Mouse (Mus musculus) retina, postnatal 1 day (tissue): ENCODE measurements around the gene Ifna16.

Experiments
- DNase-seq: peaks from one replicate; pipeline ENCODE4 v3.0.0-alpha.2; 2012

The Ifna16 gene

DNA sequence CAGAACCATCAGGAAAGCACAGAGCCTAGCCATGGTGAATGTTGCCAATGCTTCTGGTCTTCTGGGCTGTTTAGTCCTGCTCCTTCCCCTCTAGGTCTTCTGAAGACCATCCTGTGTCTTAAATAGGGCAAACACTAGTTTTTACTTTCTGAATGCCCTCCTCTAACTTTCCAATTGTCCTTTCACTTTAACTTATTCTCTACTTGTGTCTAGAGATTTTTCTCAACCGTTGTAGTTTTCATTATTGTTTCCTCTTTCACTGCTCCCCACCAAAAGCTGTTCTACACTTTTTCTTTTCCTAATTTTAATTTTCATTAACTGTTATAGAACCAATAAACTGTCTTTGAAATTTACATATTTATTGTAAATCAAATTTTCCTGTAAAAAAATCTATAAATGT is at the start of gene Ifna16:
TSS of gene Ifna16 (minus strand) at position 101 of the 400 bp plus-strand sequence.
- no peak for DNase-seq

DNA sequence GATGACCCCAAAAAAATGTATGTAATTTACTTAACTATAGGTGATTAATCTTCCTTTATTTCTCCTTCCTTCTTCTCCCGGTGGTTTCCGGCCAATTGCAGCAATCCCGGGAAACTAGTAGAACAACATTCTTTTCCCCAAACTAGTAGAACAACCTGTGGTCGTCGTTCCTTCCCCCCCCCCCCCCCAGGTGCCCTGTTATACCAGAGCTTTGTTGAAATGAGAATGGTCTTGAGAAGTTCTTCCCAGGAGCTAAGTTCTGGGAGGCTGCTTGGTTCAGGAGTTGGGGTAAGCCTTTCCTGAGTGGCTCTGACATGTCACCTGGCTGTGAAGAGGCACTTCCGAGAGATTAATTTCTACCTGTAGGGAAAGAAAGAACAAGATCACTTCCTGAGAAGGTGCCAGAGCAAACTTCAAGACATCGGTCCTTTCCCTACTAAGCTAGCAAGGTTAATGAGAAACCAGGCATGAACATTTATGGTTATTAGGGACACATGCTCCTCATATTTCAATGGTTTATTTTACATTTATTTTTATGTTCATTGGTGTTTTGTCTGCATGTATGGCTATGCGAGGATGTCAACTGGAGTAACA is 46.9 kb upstream of the Ifna16 start:
- DNase-seq = no peak

DNA sequence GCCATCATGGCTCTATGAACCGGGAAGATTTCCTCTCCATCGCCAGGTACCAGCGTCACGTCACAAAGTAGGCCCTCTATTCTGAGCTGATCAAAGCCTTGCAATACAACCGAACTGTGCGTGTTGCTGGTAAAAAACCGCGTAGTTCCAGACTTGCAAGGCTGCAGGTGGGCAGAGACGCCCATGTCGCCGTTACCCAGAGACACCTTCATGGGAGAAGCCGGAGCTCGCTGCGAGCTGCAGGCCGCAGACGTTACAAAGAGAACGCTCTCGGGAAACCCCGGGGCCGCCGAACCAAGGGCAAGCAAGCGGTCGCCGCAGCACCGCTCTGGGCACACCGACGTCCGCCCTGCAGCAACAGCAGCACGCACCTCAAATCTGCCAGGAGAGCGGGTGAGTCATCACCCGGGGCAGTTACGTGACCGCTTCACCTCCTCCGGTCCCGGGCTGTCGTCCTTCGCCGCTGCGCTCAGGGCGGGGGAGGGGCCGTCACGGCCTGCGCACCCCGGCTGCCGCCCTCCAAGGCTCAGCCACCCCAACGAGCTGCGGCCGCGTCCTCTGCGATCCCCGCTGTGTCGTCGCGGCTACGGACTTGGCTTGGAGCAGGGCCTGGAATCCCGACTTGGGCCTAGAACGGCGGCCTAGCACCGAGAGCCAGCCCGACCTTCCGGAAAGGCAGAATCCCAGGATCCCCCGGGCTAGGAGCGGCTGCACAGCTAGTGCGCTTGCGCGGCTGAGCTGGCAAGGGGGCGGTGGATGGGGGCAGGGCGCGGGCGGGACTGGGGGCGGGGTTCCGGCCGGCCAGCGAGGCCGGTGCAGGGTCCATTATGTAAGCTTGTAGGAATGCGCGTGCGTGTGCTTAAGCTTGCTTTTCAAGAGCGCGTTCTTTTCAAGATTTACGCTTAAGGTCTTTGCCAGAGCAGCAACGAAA is 45.3 kb upstream of the Ifna16 start, which contains the start of the genes Gm26566 and Klhl9:
TSS of gene Gm26566 (plus strand) at position 15 of the 931 bp plus-strand sequence.
TSS of gene Klhl9 (minus strand) at position 675 of the 931 bp plus-strand sequence.
- DNase-seq = peak; percentile 96

DNA sequence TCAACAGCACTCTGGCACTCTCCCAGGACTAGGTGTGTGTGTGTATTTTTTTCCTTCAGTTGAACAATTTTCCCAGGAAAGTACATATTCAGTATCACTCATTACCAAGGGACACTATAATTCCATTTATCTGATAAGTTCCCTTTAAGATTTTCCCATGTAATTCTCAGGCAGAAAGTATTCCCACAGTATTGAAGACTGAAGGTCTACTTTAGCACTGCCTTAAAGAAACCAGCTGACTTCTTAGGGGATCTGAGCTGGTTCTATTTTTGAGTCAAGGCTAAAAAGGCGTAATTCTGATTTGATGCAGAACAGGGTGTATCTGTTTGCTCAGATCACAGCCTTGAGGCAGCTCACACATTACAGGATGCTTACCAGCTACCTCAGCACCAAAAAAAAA is 42.0 kb upstream of the Ifna16 start:
- DNase-seq = no peak

DNA sequence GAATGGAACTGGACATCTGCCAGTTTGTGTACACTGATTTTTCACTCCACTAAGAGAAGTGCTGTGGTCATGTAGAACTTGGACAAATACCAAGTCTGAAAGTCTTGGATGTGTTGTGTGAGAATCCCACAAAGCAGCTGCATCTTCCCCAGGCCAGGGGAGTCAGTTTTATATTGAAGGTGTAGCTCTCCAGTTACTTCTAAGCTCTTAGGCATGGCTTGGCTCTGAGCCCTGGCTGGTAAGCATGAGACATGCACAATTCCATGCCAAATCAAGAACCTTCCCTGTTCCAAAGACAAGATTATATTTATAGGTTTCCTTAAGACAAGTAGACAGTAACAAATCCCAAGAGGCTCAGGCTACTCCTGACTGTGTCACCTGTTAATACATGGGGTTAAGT is 38.3 kb upstream of the Ifna16 start:
- no peak for DNase-seq

DNA sequence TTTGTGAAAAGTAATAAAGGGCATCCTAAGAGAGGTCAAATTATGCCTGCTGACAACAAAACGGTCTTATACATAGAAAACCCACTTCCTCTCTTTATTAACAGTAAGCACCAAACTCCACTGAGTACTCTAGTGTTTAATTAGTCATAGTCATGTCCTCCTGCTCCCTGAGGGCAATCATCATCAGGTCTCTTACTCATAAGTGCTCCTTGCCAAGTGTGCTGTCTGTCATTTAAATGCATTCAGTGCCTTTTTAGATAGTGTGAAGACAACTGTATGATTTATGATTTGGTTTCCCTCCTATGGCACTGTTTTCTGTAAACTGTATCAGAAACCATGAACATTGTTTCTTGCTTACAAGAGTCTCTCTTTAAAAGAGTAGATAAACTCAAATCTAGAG is 37.6 kb upstream of the Ifna16 start:
- no peak for DNase-seq

DNA sequence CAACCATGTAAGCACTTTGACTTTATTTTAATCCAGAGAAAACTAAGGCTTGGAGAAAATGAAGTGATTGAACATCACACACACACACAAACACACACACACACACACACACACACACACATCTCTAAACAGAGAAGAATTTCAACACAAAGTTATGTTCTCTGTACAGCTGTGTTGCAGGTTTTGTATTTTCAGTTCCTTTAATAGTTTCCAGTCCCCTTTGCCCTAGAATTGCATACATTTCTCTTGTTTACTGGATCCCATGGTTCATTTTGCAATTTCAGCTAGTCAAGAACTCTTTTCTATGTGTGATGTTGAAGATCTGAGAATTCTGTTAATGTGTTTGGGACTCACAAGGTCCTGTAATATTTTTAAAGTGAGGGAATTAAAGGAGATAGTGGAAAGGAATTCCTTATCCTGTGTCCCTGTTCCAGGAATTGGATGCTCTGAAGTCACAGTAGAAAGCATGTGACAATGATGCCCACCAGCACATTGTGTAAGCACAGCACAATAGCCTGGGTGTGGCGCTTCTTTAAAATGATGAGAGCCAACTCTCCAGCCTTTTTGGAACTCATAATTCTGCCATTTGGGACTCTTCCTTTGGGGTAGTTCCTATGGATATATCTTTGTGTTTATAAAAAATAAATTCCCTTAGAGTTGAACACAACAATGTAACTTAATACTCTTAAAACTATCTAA is 30.6 kb upstream of the Ifna16 start:
- no peak for DNase-seq

DNA sequence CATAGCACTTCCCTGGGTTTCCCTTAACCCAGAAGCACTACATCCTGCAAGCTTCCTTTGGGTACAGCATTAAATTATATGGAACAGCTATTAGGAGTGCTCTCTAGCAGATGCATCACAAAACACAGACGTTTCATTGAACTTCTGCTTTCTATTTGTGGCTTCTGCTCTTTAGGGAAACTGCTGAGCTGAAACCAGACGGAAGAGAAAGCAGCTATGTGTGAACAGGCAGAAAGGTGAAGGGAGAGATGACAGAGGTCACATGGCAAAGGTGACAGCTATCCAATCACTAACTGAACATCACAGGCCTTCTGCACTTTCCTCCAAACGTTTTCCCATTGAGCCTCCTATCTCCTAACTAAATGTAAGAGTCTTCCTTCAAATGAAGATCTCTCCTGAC is 29.2 kb upstream of the Ifna16 start:
- no peak for DNase-seq

DNA sequence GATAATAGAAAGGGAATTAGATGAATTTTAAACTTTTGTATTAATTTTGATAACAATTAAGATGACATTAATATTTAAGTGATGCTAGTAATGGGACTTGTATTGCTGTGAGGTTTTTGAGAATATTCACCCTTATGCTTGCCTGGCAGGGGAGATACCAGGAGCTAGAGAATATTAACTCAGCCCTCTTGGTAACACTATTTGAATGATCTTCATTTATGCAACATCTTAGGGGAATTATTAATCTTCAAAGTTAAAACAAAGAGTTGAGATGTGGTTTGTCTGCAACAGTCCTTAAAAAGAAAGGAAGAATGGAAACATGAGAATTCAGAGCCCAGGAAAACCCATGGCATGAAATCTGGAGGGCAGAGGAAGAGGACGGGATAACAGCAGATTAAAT is 22.6 kb upstream of the Ifna16 start:
- no peak for DNase-seq

DNA sequence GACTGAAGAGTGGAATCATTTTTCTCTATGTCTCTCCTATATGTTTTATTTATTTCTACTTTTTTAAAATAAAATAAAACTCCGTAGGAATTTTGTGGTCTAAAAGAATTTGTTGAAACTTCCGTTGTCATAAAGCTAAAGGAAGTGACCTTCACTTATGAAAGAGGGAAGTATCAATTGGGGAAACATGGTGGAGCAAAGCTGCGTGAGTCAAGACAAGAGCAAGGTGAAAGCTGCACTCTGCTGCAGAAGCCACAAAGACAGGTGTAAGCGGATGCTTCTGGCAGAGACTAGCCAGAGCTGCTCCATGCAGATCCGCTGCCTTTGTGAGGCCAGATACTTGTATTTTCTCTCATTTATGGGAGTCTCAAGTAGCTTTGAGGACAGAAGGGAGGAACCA is 22.1 kb upstream of the Ifna16 start:
- DNase-seq = no peak

DNA sequence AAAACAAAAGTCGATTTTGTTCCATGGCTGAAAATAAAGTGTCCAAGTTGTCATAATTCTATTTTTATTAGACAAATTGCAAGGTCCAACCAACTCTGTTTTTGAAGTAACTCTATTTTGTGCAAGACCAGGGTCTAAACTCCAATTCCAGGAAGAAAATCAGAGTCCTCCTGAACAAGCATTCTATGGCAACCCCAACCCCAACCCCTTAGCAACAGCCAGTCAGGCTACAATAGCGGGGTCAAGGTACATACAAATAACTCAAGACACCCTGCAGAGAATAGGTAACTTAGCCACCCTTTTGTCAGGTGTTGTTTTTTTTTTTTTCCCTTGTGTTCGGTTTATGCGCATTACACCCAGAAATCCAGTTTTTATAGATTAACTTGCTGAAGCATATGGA is 21.0 kb upstream of the Ifna16 start:
- DNase-seq = no peak

DNA sequence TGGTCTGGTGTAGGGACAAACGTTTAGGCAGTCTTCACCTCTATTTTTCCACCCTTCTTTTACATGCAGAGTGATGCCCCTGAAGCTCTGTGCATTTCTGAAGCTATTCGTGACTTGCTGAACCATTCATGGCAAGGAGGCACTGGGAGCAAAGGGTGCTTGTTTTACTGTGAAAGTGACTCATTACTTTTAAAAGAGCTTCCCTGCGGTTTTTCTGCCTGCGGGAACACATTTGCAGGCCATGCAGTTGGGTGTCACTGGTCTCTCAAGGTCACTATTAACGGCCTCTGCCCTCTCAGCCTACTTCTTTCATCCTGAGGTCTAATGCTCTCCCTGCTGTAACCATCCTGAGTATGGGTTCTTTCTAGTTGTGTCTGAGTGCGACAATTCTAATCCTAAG is 20.4 kb upstream of the Ifna16 start:
- no peak for DNase-seq

DNA sequence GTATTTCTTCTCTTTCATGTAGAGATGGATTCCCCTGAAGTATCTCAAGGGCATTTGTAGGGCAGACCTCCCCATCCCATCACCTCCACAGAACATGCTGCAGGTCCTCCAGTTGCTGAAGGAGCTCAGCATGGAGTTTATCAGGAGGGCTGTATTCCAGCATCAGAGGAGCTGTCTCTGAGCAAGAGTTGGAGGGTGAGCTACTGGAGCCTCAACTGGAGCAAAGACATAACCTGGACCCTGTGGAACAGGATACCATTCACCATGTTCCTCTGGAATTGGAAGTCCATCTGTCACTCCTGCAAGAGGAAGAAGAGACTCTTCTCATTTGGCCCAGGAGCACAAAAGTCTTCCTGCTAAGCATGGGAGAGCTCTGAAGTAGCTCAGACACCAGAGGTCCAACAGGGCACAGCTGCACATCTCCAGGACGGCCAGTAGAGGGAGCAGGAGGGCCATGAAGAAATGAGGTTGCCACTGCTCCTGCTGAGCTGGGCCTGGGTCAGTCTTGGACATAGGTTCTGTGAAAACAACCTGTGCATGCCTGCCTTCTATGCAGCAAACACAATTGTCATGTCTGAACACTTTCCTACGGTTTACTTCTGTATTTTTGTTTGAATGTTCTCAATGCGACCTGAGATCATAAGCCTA is 19.6 kb upstream of the Ifna16 start:
- peak; percentile 83 for DNase-seq

DNA sequence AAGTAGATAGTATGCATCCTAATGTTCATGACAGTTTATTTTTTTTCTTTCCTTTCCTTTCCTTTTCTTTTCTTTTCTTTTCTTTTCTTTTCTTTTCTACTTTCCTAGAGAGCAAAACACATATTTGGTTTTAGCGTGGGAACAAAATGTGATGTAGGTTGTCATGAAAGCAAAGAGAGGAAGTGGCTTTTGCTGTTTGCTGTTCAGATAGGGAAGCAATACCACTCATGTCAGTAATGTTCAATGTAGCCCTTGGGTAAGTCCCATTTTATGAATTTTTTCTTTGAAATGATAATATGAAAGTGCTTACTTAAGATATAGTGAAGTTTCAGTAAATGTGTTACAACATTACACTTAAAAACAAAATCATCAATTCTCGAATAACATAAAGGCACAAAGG is 16.7 kb upstream of the Ifna16 start:
- DNase-seq = no peak

DNA sequence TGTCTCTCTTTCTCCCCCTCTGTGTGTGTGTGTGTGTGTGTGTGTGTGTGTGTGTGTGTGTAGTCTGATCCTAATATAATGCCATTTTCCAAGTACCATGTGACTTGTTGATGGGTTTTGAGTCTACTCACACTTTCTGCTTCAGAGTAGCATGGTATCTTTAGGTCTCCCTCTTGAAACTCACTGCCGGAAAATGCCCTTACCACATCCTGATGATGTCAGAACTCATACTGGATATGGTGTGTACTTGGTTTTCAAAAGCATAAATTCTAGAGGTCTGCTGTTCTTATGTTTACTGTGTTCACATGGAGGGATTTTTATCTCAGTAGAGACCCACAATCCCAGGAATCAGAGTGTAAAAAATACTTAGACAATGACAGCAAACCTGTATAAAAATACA is 15.8 kb upstream of the Ifna16 start:
- no peak for DNase-seq

DNA sequence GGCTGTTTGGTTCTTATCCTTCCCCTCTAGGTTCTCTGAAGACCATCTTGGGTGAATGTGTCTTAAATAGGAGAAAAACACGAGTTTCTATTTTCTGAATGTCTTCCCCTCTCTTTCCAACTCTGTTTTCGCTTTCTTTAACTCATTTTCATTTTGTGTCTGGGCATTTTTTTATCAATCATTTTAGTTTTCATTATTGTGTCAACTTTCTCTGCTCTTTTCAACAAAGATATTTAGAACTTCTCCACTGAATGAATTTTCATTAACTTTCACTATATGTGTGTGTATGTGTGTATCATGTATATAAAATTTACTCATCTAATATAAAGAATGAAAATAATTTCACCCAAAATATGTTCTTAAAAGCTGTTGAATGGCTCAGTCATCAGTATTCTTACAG is 14.5 kb upstream of the Ifna16 start, which contains the start of gene Ifnab:
TSS of gene Ifnab (minus strand) at position 101 of the 400 bp plus-strand sequence.
- no peak for DNase-seq

DNA sequence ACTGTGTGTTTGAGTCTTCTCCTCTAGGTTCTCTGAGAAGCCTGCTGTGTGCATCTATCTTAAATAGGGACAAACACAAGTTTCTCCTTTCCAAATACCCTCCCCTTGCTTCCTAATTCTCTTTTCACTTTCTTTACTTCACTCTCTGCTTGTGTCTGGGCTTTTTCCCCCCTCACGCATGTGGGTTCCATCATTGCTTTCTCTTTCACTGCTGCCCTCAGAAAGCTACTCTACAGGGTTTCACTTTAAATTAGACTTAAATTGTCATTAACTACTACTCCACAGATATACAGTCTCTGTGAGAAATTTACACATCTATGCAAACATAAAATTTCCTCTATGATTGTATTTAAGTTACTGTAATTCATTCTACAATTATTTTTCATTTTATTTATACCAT is 7.1 kb upstream of the Ifna16 start, which contains the start of gene Ifna2:
TSS of gene Ifna2 (minus strand) at position 101 of the 400 bp plus-strand sequence.
- DNase-seq = no peak

DNA sequence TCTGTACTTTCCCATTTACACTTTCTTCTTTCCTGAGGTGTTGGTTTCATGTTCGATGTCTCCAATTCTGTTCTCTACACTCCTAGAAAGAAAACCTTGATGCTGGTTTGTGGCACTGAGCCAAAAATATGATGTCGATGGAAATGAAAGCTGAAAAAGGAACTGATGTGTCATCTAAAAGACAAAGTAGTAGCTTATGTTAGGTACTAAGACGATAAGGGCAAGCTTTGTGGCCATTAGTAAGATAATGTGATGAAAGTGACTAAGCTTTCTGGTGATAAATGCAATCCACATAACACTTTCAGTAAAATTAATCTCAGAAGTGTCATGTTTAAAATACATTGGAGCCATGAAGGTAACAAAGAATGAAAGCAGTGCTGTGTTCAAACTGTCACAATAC is 4.6 kb upstream of the Ifna16 start:
- no peak for DNase-seq

DNA sequence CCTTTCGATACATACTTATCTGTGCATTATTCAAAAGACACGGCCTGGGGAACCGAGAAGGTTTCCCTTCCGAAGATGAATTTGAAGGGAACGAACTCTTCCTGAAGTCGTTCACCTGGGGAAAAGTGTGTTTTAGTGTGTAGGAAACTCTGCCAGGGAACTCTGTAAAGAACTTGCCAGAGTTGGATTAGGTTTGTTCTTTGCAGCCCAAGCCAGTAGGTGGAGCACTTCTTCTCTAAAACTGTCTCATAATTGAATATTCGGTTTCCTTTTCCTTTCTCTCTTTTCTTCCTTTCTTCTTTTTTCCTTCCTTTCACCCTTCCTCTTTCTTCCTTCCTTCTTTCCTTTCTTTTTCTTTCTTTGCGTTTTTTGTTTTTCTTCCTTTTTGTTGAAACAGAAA is 3.6 kb upstream of the Ifna16 start:
- DNase-seq = peak; percentile 33

DNA sequence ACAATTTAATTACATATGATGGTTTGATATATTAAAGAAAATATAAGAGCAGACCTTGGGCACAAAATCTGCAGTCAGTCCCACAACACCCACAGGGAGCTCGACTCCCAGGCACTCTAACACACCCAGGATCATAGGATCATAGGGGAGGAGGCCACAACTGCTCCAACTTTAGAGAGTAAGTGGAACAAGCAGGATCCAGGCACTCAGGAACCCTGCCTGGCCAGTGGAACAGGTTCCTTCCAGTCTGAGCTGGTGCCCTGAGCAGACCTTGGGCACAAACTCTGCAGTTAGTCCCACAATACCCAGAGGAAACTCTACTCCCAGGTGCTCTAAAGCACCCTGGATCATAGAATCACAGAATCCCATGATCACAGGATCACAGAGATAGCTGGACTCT is 21.3 kb downstream of the Ifna16 start:
- DNase-seq = no peak

DNA sequence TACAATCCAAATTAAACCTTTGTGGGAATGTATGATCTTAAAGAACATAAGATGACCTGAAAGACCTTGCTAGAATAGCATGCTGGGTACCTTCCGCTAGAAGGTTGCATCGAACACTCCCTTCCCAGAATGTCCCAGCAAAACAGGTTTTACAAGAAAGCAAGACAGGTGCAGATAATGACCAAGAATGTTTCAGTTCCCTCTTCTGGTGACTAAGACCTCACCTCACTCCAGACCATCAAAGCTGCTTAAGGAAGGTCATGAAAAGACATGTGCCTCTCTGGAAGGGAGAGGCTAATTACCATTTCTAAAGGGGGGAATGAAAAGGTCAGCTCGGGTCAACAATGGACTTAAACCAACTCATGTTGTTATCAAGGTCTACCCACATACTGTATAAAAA is 23.1 kb downstream of the Ifna16 start:
- no peak for DNase-seq

DNA sequence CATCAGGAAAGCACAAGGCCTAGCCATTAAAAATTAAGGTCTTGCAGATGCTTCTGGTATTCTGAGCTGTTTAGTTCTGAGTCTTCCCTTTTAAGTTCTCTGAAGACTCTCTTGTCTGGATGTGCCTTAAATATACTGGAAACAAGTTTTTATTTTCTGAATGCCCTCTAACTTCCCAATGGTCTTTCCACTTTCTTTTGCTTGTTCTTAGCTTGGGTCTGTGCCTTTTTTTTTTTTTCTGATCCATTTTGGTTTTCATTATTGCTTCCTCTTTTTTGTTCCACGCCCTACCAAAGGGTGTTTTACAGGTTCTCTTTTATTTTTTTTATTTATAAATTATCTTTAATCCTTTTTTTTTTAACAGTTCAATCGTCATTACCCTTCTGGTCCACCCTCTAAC is 32.4 kb downstream of the Ifna16 start, which contains the start of gene Ifna13:
TSS of gene Ifna13 (minus strand) at position 101 of the 400 bp plus-strand sequence.
- no peak for DNase-seq

DNA sequence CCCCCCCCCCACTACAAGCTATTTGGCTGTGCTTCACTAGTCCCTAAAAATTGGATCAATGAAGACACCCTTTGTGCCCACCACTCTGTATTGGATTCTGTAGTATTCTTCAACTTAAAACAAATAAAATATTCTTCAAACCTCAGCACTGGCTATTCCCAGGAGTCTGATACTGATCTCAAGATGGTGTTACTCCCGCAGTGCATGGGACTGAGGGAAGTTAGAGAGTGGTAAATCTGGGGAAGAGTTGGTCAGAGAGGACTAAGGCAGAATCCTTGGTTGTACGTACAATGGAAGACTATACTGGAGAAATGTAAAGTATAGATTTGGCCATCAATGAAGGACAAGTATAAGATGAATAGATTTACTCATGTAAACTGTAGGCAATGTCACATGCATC is 34.2 kb downstream of the Ifna16 start:
- peak; percentile 69 for DNase-seq
